In genomic region chr10:85745818-85746217, GRCm38 (mm10) we compare ENCODE assay signal across 7 mouse cellular contexts.
DNase-seq lines count a peak whose midpoint lies in the region; ATAC-seq and TF ChIP-seq lines count a peak whose summit lies in the region.
"Not testable (repeated sequence)": the region's sequence is repeated elsewhere in the genome, so short reads cannot be mapped to it uniquely, and the experiment has no call there.

No protein-coding gene starts in this region.

- not testable (repeated sequence) for TF ChIP-seq EP300 in lung, postnatal 0 days (IDR thresholded peaks at IDR 0.05)

- H3K9me3 ChIP-seq in intestine, postnatal 0 days (ENCODE audit: control insufficient read depth); lung, postnatal 0 days (ENCODE audit: low read length): not testable (repeated sequence)

- not testable (repeated sequence) for H3K4me3 ChIP-seq in intestine, postnatal 0 days (ENCODE audit: low read depth, low read length); lung, postnatal 0 days (ENCODE audit: low read depth, low read length)

- H3K36me3 ChIP-seq in intestine, postnatal 0 days (ENCODE audit: control insufficient read depth, insufficient read depth); lung, postnatal 0 days (ENCODE audit: insufficient read depth, low read length): not testable (repeated sequence)

- 44% methylated on average over 4 of the region's 8 CpGs for WGBS in intestine, postnatal 0 days
- 50% methylated on average over 3 of the region's 8 CpGs for WGBS in lung, postnatal 0 days

- not testable (repeated sequence) for ATAC-seq in intestine, postnatal 0 days
- ATAC-seq in lung, postnatal 0 days, result peak; percentile 37
- peak; percentile 39 for ATAC-seq in neutrophil, adult 5-6 weeks (ENCODE audit: extremely low read depth, insufficient number of reproducible peaks, low FRiP score, poor library complexity, severe bottlenecking)

- peak; percentile 32; the same call in 1 of the 2 replicates for TF ChIP-seq CTCF in intestine, postnatal 0 days (IDR thresholded peaks at IDR 0.05; ENCODE audit: low read depth)
- peak; percentile 16 for TF ChIP-seq CTCF in lung, postnatal 0 days (IDR thresholded peaks at IDR 0.05)

- not testable (repeated sequence) for H3K9ac ChIP-seq in intestine, postnatal 0 days (ENCODE audit: low read depth, low read length); lung, postnatal 0 days (replicated peaks; ENCODE audit: low read depth)

- peak; percentile 15 for DNase-seq in ES-CJ7 (ENCODE audit: low read depth, low spot score)
- DNase-seq in ZHBTc4 (ENCODE audit: low read depth, low spot score), result peak; percentile 29
- peak; percentile 65 for DNase-seq in heart, adult 11 months
- not testable (repeated sequence) for DNase-seq in lung, postnatal 0 days (ENCODE audit: low spot score)
- peak; percentile 30 for DNase-seq in thymus, postnatal 14 days

- not testable (repeated sequence) for H3K4me1 ChIP-seq in intestine, postnatal 0 days (replicated peaks; ENCODE audit: control insufficient read depth, insufficient read depth, low read length); lung, postnatal 0 days (ENCODE audit: insufficient read depth, low read depth, low read length)

- H3K27ac ChIP-seq in intestine, postnatal 0 days (ENCODE audit: low read depth, low read length); lung, postnatal 0 days (ENCODE audit: low read length): not testable (repeated sequence)

- H3K4me2 ChIP-seq in intestine, postnatal 0 days (replicated peaks; ENCODE audit: low read depth); lung, postnatal 0 days (replicated peaks; ENCODE audit: low read depth, low read length): not testable (repeated sequence)

- H3K27me3 ChIP-seq in intestine, postnatal 0 days (replicated peaks; ENCODE audit: control insufficient read depth, insufficient read depth, low read length); lung, postnatal 0 days (replicated peaks; ENCODE audit: insufficient read depth, low read length): not testable (repeated sequence)
